Mouse (Mus musculus) kidney, postnatal 0 days (tissue): ENCODE measurements around the gene Ube2h. TPM values are rescaled to one million over a fixed set of nuclear protein-coding genes. Genes with fewer than 3 reads are reported as not detected.
A peak's percentile ranks its signal among the peaks of the same experiment; 100 is the strongest.

Source experiments
- ATAC-seq: fragments of 200-750 bp; cut with Nextera tagmentation; replicated peaks from 2 replicates; pipeline ENCODE4 v1.8.0; 2017; ENCODE audit warnings: low read depth, moderate number of reproducible peaks, moderate TSS enrichment, moderate library complexity; ENCODE audit not compliant: low FRiP score
- DNase-seq: peaks from one replicate; pipeline ENCODE4 v3.0.0-alpha.2; 2016; ENCODE audit warnings: low spot score
- H3K27ac ChIP-seq: fragments of 300-500 bp; sonication (generic); 2 replicates; pipeline ENCODE4 v1.5.1; 2014; ENCODE audit warnings: mild to moderate bottlenecking
- H3K27me3 ChIP-seq: fragments of 300-500 bp; sonication (generic); 2 replicates; pipeline ENCODE4 v1.6.1; 2014; ENCODE audit warnings: low read length, mixed read lengths; ENCODE audit not compliant: insufficient read depth
- H3K36me3 ChIP-seq: fragments of 300-500 bp; sonication (generic); 2 replicates; pipeline ENCODE4 v1.6.1; 2014; ENCODE audit warnings: low read length, mixed read lengths; ENCODE audit not compliant: insufficient read depth
- H3K4me1 ChIP-seq: fragments of 300-500 bp; sonication (generic); replicated peaks from 2 replicates; pipeline ENCODE4 v1.6.1; 2014; ENCODE audit warnings: antibody characterized with exemption, low read length, mixed read lengths; ENCODE audit not compliant: insufficient read depth
- H3K4me2 ChIP-seq: fragments of 300-500 bp; sonication (generic); 2 replicates; pipeline ENCODE4 v1.6.1; 2014; ENCODE audit warnings: mild to moderate bottlenecking, low read length, moderate library complexity, mixed read lengths
- H3K4me3 ChIP-seq: fragments of 300-500 bp; sonication (generic); replicated peaks from 2 replicates; pipeline ENCODE4 v1.5.1; 2014; ENCODE audit warnings: low read depth, low read length
- H3K9ac ChIP-seq: fragments of 300-500 bp; sonication (generic); 2 replicates; pipeline ENCODE4 v1.6.1; 2014; ENCODE audit warnings: low read depth, low read length
- H3K9me3 ChIP-seq: fragments of 300-500 bp; sonication (generic); replicated peaks from 2 replicates; pipeline ENCODE4 v1.6.1; 2016; ENCODE audit warnings: low read length, inconsistent platforms, mixed read lengths
- CTCF ChIP-seq: IDR thresholded peaks from 2 replicates; pipeline ENCODE4 v1.5.1; 2016; ENCODE audit warnings: antibody characterized with exemption, low read depth, mild to moderate bottlenecking, moderate library complexity
- WGBS: fragments of 180-500 bp; shearing (Covaris S2); extraction: QIAGEN DNeasy Blood & Tissue Kit; methylation state at CpG from one replicate; pipeline ENCODE4 v1.1.7; 2014; 5-methylcytosine and 5-hydroxymethylcytosine counted together
- polyA plus RNA-seq: library from polyadenylated mRNA; unstranded; fragments of >200 nt; fragmentation: Nextera tagmentation; extraction: Ambion mirVana; gene quantifications from 2 replicates; pipeline ENCODE4 v1.2.1, GENCODE M21; 2015

The Ube2h gene
- polyA plus RNA-seq, 1 experiment from 2014 or later, result 38.2 TPM

GRCm38 (mm10) chr6:30340231-30340873, 36.0 kb upstream of the Ube2h start:
- Histone ChIP-seq H3K9me3 (no peaks in the 10 kb centered on the region), H3K36me3 (no peaks in the 10 kb centered on the region), H3K27me3 (no peaks in the 10 kb centered on the region), H3K4me1 (no peaks in the 10 kb centered on the region), H3K4me2 (no peak overlapping the region), H3K27ac (no peak overlapping the region), H3K9ac (no peak overlapping the region), H3K4me3 (no peak overlapping the region)
- WGBS, result 81% methylated on average over 4 of the region's 4 CpGs
- no peak for TF ChIP-seq CTCF
- no peak for ATAC-seq
- no peak for DNase-seq

- Histone ChIP-seq H3K9me3 (no peaks in the 10 kb centered on the region), H3K36me3 (no peaks in the 10 kb centered on the region), H3K4me3 (no peak overlapping the region), H3K4me2 (no peak overlapping the region; the same call in 1 of the 2 replicates), H3K4me1 (no peaks in the 10 kb centered on the region; the same call in 1 of the 2 replicates), H3K27me3 (no peaks in the 10 kb centered on the region), H3K9ac (no peak overlapping the region), H3K27ac (peak overlapping the region; percentile 39; the same call in 1 of the 2 replicates)
- 26% methylated on average over 5 of the region's 5 CpGs for WGBS
- peak; percentile 30; the same call in 1 of the 2 replicates for TF ChIP-seq CTCF
- ATAC-seq, result no peak; the same call in 1 of the 2 replicates
- DNase-seq, result peak; percentile 93
Measured at GRCm38 (mm10) chr6:30336912-30337311, 32.6 kb upstream of the Ube2h start.

- DNase-seq, result no peak
- TF ChIP-seq CTCF, result no peak
- no peak overlapping the region for H3K4me3 ChIP-seq
- WGBS, result 51% methylated on average over 4 of the region's 4 CpGs
- no peak overlapping the region for H3K9ac ChIP-seq
- H3K9me3 ChIP-seq, result no peaks in the 10 kb centered on the region
- H3K4me2 ChIP-seq, result no peak overlapping the region
- no peak overlapping the region for H3K27ac ChIP-seq
- no peaks in the 10 kb centered on the region; the same call in 1 of the 2 replicates for H3K4me1 ChIP-seq
- no peak for ATAC-seq
- H3K27me3 ChIP-seq, result no peaks in the 10 kb centered on the region
- no peaks in the 10 kb centered on the region for H3K36me3 ChIP-seq
Measured at GRCm38 (mm10) chr6:30332262-30332661, 27.9 kb upstream of the Ube2h start.

- Histone ChIP-seq H3K9me3 (no peaks in the 10 kb centered on the region), H3K4me3 (no peak overlapping the region), H3K9ac (no peak overlapping the region), H3K27ac (no peak overlapping the region), H3K4me1 (no peaks in the 10 kb centered on the region; the same call in 1 of the 2 replicates), H3K27me3 (no peaks in the 10 kb centered on the region), H3K4me2 (no peak overlapping the region), H3K36me3 (no peaks in the 10 kb centered on the region)
- no peak for TF ChIP-seq CTCF
- ATAC-seq (no peak), DNase-seq (no peak)
- 41% methylated on average over 5 of the region's 5 CpGs for WGBS
Measured at GRCm38 (mm10) chr6:30330706-30331105, 26.4 kb upstream of the Ube2h start.

GRCm38 (mm10) chr6:30325932-30326501, 21.7 kb upstream of the Ube2h start:
- Histone ChIP-seq H3K9me3 (no peaks in the 10 kb centered on the region), H3K4me2 (no peak overlapping the region)
- 47% methylated on average over 4 of the region's 4 CpGs for WGBS

GRCm38 (mm10) chr6:30321002-30321401, 16.7 kb upstream of the Ube2h start:
- Histone ChIP-seq H3K4me3 (no peak overlapping the region), H3K4me2 (no peak overlapping the region), H3K9me3 (no peaks in the 10 kb centered on the region), H3K4me1 (no peaks in the 10 kb centered on the region), H3K36me3 (no peaks in the 10 kb centered on the region), H3K9ac (no peak overlapping the region), H3K27me3 (no peaks in the 10 kb centered on the region), H3K27ac (no peak overlapping the region)
- no peak for DNase-seq
- TF ChIP-seq CTCF, result no peak
- ATAC-seq, result no peak
- WGBS, result 35% methylated on average over 4 of the region's 4 CpGs

More at GRCm38 (mm10) chr6:30325932-30326501, 21.7 kb upstream of the Ube2h start:
- Histone ChIP-seq H3K4me1 (no peaks in the 10 kb centered on the region), H3K36me3 (no peaks in the 10 kb centered on the region), H3K27me3 (no peaks in the 10 kb centered on the region), H3K4me3 (no peak overlapping the region), H3K27ac (peak overlapping the region; percentile 60), H3K9ac (no peak overlapping the region)
- peak; percentile 62 for DNase-seq
- TF ChIP-seq CTCF, result no peak
- no peak for ATAC-seq
